Mouse (Mus musculus) layer of hippocampus, postnatal 25 days (tissue): Measurements from ENCODE around the gene Pnpla3. TPM values are rescaled to one million over a fixed set of nuclear protein-coding genes. Genes with fewer than 3 reads are reported as not detected.
A peak's percentile ranks its signal among the peaks of the same experiment; 100 is the strongest.
"Not testable (repeated sequence)": the region's sequence is repeated elsewhere in the genome, so short reads cannot be mapped to it uniquely, and the experiment has no call there.

Experiments used
- DNase-seq, 2 experiments: peaks; one replicate each; pipeline ENCODE4 v3.0.0; 2022; ENCODE audit warnings: mixed read lengths in 2 of 2, low spot score in 1 of 2; ENCODE audit errors: extremely low spot score in 1 of 2
- total RNA-seq, 2 experiments: library from RNA; stranded (reverse); gene quantifications; 2 replicates each; pipeline ENCODE4 v1.2.3; 2021

Gene Pnpla3
- total RNA-seq: 1 to 10 TPM; 7.9 to 9.7 TPM

- peak; percentile 84 to 91 for DNase-seq
Measured at GRCm38 (mm10) chr15:84167600-84167999, at the start of gene Pnpla3. Gene Pnpla3, plus strand, starts transcription at chr15:84167837.

GRCm38 (mm10) chr15:84120612-84121011, 47.0 kb upstream of the Pnpla3 start:
- DNase-seq: peak in 1 of 2 experiments; percentile 40

GRCm38 (mm10) chr15:84121036-84121435, 46.6 kb upstream of the Pnpla3 start:
- DNase-seq: no peak

- no peak for DNase-seq
Measured at GRCm38 (mm10) chr15:84123075-84123474, 44.6 kb upstream of the Pnpla3 start, which contains the start of gene Pnpla5. Gene Pnpla5, minus strand, starts transcription at chr15:84123175.

GRCm38 (mm10) chr15:84124086-84124485, 43.6 kb upstream of the Pnpla3 start:
- DNase-seq: no peak

GRCm38 (mm10) chr15:84126447-84126846, 41.2 kb upstream of the Pnpla3 start:
- DNase-seq: no peak

- no peak for DNase-seq
Measured at GRCm38 (mm10) chr15:84126871-84127270, 40.8 kb upstream of the Pnpla3 start.

- DNase-seq: peak in 1 of 2 experiments; percentile 11
Measured at GRCm38 (mm10) chr15:84131096-84131786, 36.4 kb upstream of the Pnpla3 start.

- no peak for DNase-seq
Measured at GRCm38 (mm10) chr15:84131971-84132370, 35.7 kb upstream of the Pnpla3 start.

GRCm38 (mm10) chr15:84133440-84133839, 34.2 kb upstream of the Pnpla3 start:
- DNase-seq: no peak

- DNase-seq: peak in 1 of 2 experiments; percentile 24
Measured at GRCm38 (mm10) chr15:84135472-84135871, 32.2 kb upstream of the Pnpla3 start.

- DNase-seq: no peak
Measured at GRCm38 (mm10) chr15:84136473-84137415, 30.9 kb upstream of the Pnpla3 start.

- DNase-seq: no peak
Measured at GRCm38 (mm10) chr15:84139592-84140005, 28.0 kb upstream of the Pnpla3 start.

GRCm38 (mm10) chr15:84140109-84140508, 27.5 kb upstream of the Pnpla3 start:
- DNase-seq: no peak

- no peak for DNase-seq
Measured at GRCm38 (mm10) chr15:84140929-84141328, 26.7 kb upstream of the Pnpla3 start.

GRCm38 (mm10) chr15:84156158-84156557, 11.5 kb upstream of the Pnpla3 start:
- DNase-seq: no peak

- not testable (repeated sequence) for DNase-seq
Measured at GRCm38 (mm10) chr15:84157530-84157929, 10.1 kb upstream of the Pnpla3 start.

GRCm38 (mm10) chr15:84161871-84162270, 5.8 kb upstream of the Pnpla3 start:
- DNase-seq: no peak

GRCm38 (mm10) chr15:84166818-84167217, 819 bp upstream of the Pnpla3 start:
- no peak for DNase-seq

GRCm38 (mm10) chr15:84168170-84169161, 829 bp downstream of the Pnpla3 start:
- peak; percentile 23 to 30 for DNase-seq
